Mouse (Mus musculus) thymus, adult 2 months (tissue): ENCODE measurements around the gene Nol12.

Experiments
- CTCF ChIP-seq: fragments of 200-500 bp; IDR thresholded peaks from 2 replicates; pipeline ENCODE4 v1.5.1; 2012; ENCODE audit warnings: mild to moderate bottlenecking, control low read depth, low read length, moderate library complexity, borderline replicate concordance; ENCODE audit not compliant: control insufficient read depth, poor library complexity, insufficient read depth; ENCODE audit errors: extremely low read depth
- POLR2A ChIP-seq: fragments of 200-500 bp; IDR thresholded peaks from 2 replicates; pipeline ENCODE4 v1.6.1; 2012; ENCODE audit warnings: mild to moderate bottlenecking, low read length, control low read depth, moderate library complexity; ENCODE audit not compliant: control insufficient read depth, poor library complexity, insufficient read depth; ENCODE audit errors: extremely low read depth

DNA sequence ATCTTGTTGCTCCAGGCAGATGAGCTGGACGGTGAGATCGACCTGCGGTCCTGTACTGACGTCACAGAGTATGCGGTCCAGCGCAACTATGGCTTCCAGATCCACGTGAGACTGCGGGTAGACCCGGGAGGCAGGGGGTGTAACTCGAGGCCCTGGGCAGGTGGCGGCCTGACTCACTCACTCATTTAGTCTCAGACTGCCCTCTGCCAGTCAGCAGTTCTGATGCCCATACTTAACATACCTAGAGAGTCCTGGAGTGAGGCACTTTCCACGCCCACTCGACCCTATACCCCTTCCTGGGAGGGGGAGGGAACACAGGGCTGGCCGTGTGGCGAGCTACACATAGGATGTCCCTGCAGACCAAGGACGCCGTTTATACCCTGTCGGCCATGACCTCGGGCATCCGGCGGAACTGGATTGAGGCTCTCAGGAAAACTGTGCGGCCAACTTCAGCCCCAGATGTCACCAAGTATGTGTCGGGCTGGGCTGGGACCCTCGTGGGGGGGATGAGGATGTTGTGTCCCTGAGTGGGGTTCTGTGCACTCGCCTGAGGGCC is 56.3 kb downstream of the Nol12 start:
- no peak for TF ChIP-seq CTCF
- TF ChIP-seq POLR2A = no peak
